Mouse (Mus musculus): ENCODE measurements around the gene Polr2b. TPM values are rescaled to one million over a fixed set of nuclear protein-coding genes. Genes with fewer than 3 reads are reported as not detected.

The Polr2b gene
- polyA plus RNA-seq, 1 experiment from 2014 or later: 94.3 TPM

GRCm38 (mm10) chr5:77369394-77369793, 59.4 kb downstream of the Polr2b start:
- WGBS: 84% methylated on average over 5 of the region's 5 CpGs
- no peaks in the 10 kb centered on the region for H3K9me3 ChIP-seq

GRCm38 (mm10) chr5:77370378-77370892, 60.5 kb downstream of the Polr2b start:
- H3K27me3 ChIP-seq (replicated peaks; ENCODE audit: low read depth, poor library complexity, severe bottlenecking): peaks cover 11% of the 10 kb centered on the region
- H3K36me3 ChIP-seq (replicated peaks): no peaks in the 10 kb centered on the region
- H3K9me3 ChIP-seq: no peaks in the 10 kb centered on the region
- no peak for DNase-seq (ENCODE audit: low spot score)
- no peak overlapping the region for H3K4me3 ChIP-seq
- 0 out of 2 replicates have a peak, but pooled peaks cover 9% of the 10 kb centered on the region for H3K4me1 ChIP-seq
- H3K27ac ChIP-seq (replicated peaks): no peak overlapping the region
- 86% methylated on average over 5 of the region's 5 CpGs for WGBS

More at GRCm38 (mm10) chr5:77369394-77369793, 59.4 kb downstream of the Polr2b start:
- Histone ChIP-seq H3K27ac (replicated peaks) (no peak overlapping the region), H3K27me3 (replicated peaks; ENCODE audit: low read depth, poor library complexity, severe bottlenecking) (peaks cover 11% of the 10 kb centered on the region), H3K4me1 (0 out of 2 replicates have a peak, but pooled peaks cover 11% of the 10 kb centered on the region), H3K4me3 (no peak overlapping the region), H3K36me3 (replicated peaks) (no peaks in the 10 kb centered on the region)
- DNase-seq (ENCODE audit: low spot score): no peak

- 76% methylated on average over 7 of the region's 7 CpGs for WGBS
- no peak for DNase-seq (ENCODE audit: low spot score)
- Histone ChIP-seq H3K36me3 (replicated peaks) (no peaks in the 10 kb centered on the region), H3K27ac (replicated peaks) (no peak overlapping the region), H3K4me3 (no peak overlapping the region), H3K9me3 (no peaks in the 10 kb centered on the region), H3K27me3 (replicated peaks; ENCODE audit: low read depth, poor library complexity, severe bottlenecking) (peaks cover 5% of the 10 kb centered on the region), H3K4me1 (0 out of 2 replicates have a peak, but pooled peaks cover 9% of the 10 kb centered on the region)
These were observed 62.3 kb downstream of the Polr2b start for GRCm38 (mm10) chr5:77372242-77372641.

- 75% methylated on average over 6 of the region's 6 CpGs for WGBS
- H3K36me3 ChIP-seq (replicated peaks): no peaks in the 10 kb centered on the region
- H3K27ac ChIP-seq (replicated peaks): no peak overlapping the region
- no peaks in the 10 kb centered on the region for H3K9me3 ChIP-seq
- DNase-seq (ENCODE audit: low spot score): no peak
- no peak overlapping the region for H3K4me3 ChIP-seq
- no peaks in the 10 kb centered on the region; the same call in 1 of the 2 replicates for H3K27me3 ChIP-seq (replicated peaks; ENCODE audit: low read depth, poor library complexity, severe bottlenecking)
- H3K4me1 ChIP-seq: 0 out of 2 replicates have a peak, but pooled peaks cover 9% of the 10 kb centered on the region
These were observed 62.8 kb downstream of the Polr2b start for GRCm38 (mm10) chr5:77372778-77373177.

GRCm38 (mm10) chr5:77374945-77375344, 65.0 kb downstream of the Polr2b start:
- 76% methylated on average over 3 of the region's 3 CpGs for WGBS
- Histone ChIP-seq H3K36me3 (replicated peaks) (no peaks in the 10 kb centered on the region), H3K4me3 (no peak overlapping the region), H3K4me1 (0 out of 2 replicates have a peak, but pooled peaks cover 15% of the 10 kb centered on the region), H3K27ac (replicated peaks) (no peak overlapping the region), H3K9me3 (no peaks in the 10 kb centered on the region), H3K27me3 (replicated peaks; ENCODE audit: low read depth, poor library complexity, severe bottlenecking) (no peaks in the 10 kb centered on the region)
- DNase-seq (ENCODE audit: low spot score): no peak

- 67% methylated on average over 4 of the region's 4 CpGs for WGBS
- no peak for DNase-seq (ENCODE audit: low spot score)
- Histone ChIP-seq H3K4me3 (no peak overlapping the region), H3K4me1 (0 out of 2 replicates have a peak, but pooled peaks cover 17% of the 10 kb centered on the region), H3K27me3 (replicated peaks; ENCODE audit: low read depth, poor library complexity, severe bottlenecking) (no peaks in the 10 kb centered on the region), H3K9me3 (no peaks in the 10 kb centered on the region), H3K36me3 (replicated peaks) (no peaks in the 10 kb centered on the region), H3K27ac (replicated peaks) (no peak overlapping the region)
These were observed 65.6 kb downstream of the Polr2b start for GRCm38 (mm10) chr5:77375546-77375945.

GRCm38 (mm10) chr5:77378027-77378426, 68.1 kb downstream of the Polr2b start:
- H3K4me1 ChIP-seq: 0 out of 2 replicates have a peak, but pooled peaks cover 11% of the 10 kb centered on the region
- WGBS: 89% methylated on average over 3 of the region's 3 CpGs
- no peak overlapping the region for H3K27ac ChIP-seq (replicated peaks)
- no peaks in the 10 kb centered on the region for H3K9me3 ChIP-seq
- H3K36me3 ChIP-seq (replicated peaks): no peaks in the 10 kb centered on the region
- no peak overlapping the region for H3K4me3 ChIP-seq
- H3K27me3 ChIP-seq (replicated peaks; ENCODE audit: low read depth, poor library complexity, severe bottlenecking): no peaks in the 10 kb centered on the region
- DNase-seq (ENCODE audit: low spot score): no peak

GRCm38 (mm10) chr5:77379434-77380135, 69.6 kb downstream of the Polr2b start:
- peak; percentile 30 for DNase-seq (ENCODE audit: low spot score)
- WGBS: 56% methylated on average over 14 of the region's 14 CpGs
- no peaks in the 10 kb centered on the region for H3K27me3 ChIP-seq (replicated peaks; ENCODE audit: low read depth, poor library complexity, severe bottlenecking)
- no peaks in the 10 kb centered on the region for H3K9me3 ChIP-seq
- no peak overlapping the region for H3K4me3 ChIP-seq
- H3K36me3 ChIP-seq (replicated peaks): no peaks in the 10 kb centered on the region
- 0 out of 2 replicates have a peak, but pooled peaks cover 11% of the 10 kb centered on the region for H3K4me1 ChIP-seq
- no peak overlapping the region for H3K27ac ChIP-seq (replicated peaks)

GRCm38 (mm10) chr5:77380321-77380901, 70.5 kb downstream of the Polr2b start:
- no peaks in the 10 kb centered on the region for H3K36me3 ChIP-seq (replicated peaks)
- no peak overlapping the region for H3K4me3 ChIP-seq
- DNase-seq (ENCODE audit: low spot score): no peak
- H3K4me1 ChIP-seq: 0 out of 2 replicates have a peak, but pooled peaks cover 11% of the 10 kb centered on the region
- H3K27me3 ChIP-seq (replicated peaks; ENCODE audit: low read depth, poor library complexity, severe bottlenecking): no peaks in the 10 kb centered on the region
- H3K9me3 ChIP-seq: no peaks in the 10 kb centered on the region
- WGBS: 77% methylated on average over 17 of the region's 17 CpGs
- H3K27ac ChIP-seq (replicated peaks): no peak overlapping the region

- DNase-seq (ENCODE audit: low spot score): no peak
- WGBS: 89% methylated on average over 7 of the region's 7 CpGs
- Histone ChIP-seq H3K4me1 (0 out of 2 replicates have a peak, but pooled peaks cover 11% of the 10 kb centered on the region), H3K27ac (replicated peaks) (no peak overlapping the region), H3K9me3 (no peaks in the 10 kb centered on the region), H3K4me3 (no peak overlapping the region), H3K36me3 (replicated peaks) (no peaks in the 10 kb centered on the region), H3K27me3 (replicated peaks; ENCODE audit: low read depth, poor library complexity, severe bottlenecking) (no peaks in the 10 kb centered on the region)
These were observed 71.3 kb downstream of the Polr2b start for GRCm38 (mm10) chr5:77381283-77381682.

GRCm38 (mm10) chr5:77381686-77382085, 71.7 kb downstream of the Polr2b start:
- no peak overlapping the region for H3K4me3 ChIP-seq
- 87% methylated on average over 5 of the region's 5 CpGs for WGBS
- H3K4me1 ChIP-seq: 0 out of 2 replicates have a peak, but pooled peaks cover 11% of the 10 kb centered on the region
- H3K27me3 ChIP-seq (replicated peaks; ENCODE audit: low read depth, poor library complexity, severe bottlenecking): no peaks in the 10 kb centered on the region
- H3K9me3 ChIP-seq: no peaks in the 10 kb centered on the region
- no peak overlapping the region for H3K27ac ChIP-seq (replicated peaks)
- DNase-seq (ENCODE audit: low spot score): no peak
- no peaks in the 10 kb centered on the region for H3K36me3 ChIP-seq (replicated peaks)

- Histone ChIP-seq H3K4me1 (0 out of 2 replicates have a peak, but pooled peaks cover 11% of the 10 kb centered on the region), H3K27ac (replicated peaks) (no peak overlapping the region), H3K4me3 (no peak overlapping the region), H3K9me3 (no peaks in the 10 kb centered on the region), H3K27me3 (replicated peaks; ENCODE audit: low read depth, poor library complexity, severe bottlenecking) (no peaks in the 10 kb centered on the region), H3K36me3 (replicated peaks) (no peaks in the 10 kb centered on the region)
- no peak for DNase-seq (ENCODE audit: low spot score)
- WGBS: 93% methylated on average over 5 of the region's 5 CpGs
These were observed 74.0 kb downstream of the Polr2b start for GRCm38 (mm10) chr5:77383799-77384554.
